Mouse (Mus musculus) midbrain, postnatal 0 days (tissue): Measurements from ENCODE around the gene Lamc3. TPM values are rescaled to one million over a fixed set of nuclear protein-coding genes. Genes with fewer than 3 reads are reported as not detected.

Experiments
- ATAC-seq: fragments of 200-750 bp; cut with Nextera tagmentation; 2 replicates; pipeline ENCODE4 v1.8.0; 2017; ENCODE audit warnings: moderate number of reproducible peaks, mild to moderate bottlenecking, moderate TSS enrichment, moderate library complexity; ENCODE audit not compliant: low FRiP score
- DNase-seq: peaks from one replicate; pipeline ENCODE4 v3.0.0-alpha.2; 2015; ENCODE audit warnings: low spot score
- H3K27ac ChIP-seq: fragments of 300-500 bp; sonication (generic); 2 replicates; pipeline ENCODE4 v1.5.1; 2014; ENCODE audit warnings: low read depth, mild to moderate bottlenecking, low read length, mixed read lengths
- H3K27me3 ChIP-seq: fragments of 300-500 bp; sonication (generic); 2 replicates; pipeline ENCODE4 v1.6.1; 2014; ENCODE audit warnings: low read length, control low read depth, mixed read lengths; ENCODE audit not compliant: insufficient read depth
- H3K36me3 ChIP-seq: fragments of 300-500 bp; sonication (generic); 2 replicates; pipeline ENCODE4 v1.6.1; 2014; ENCODE audit warnings: low read length, control low read depth, mixed read lengths; ENCODE audit not compliant: insufficient read depth
- H3K4me1 ChIP-seq: fragments of 300-500 bp; sonication (generic); 2 replicates; pipeline ENCODE4 v1.6.1; 2014; ENCODE audit warnings: mild to moderate bottlenecking, control low read depth, antibody characterized with exemption, low read length, mixed read lengths; ENCODE audit not compliant: insufficient read depth
- H3K4me2 ChIP-seq: fragments of 300-500 bp; sonication (generic); 2 replicates; pipeline ENCODE4 v1.6.1; 2014; ENCODE audit warnings: low read depth, mild to moderate bottlenecking, low read length, mixed read lengths; ENCODE audit not compliant: poor library complexity, severe bottlenecking
- H3K4me3 ChIP-seq: fragments of 300-500 bp; sonication (generic); 2 replicates; pipeline ENCODE4 v1.5.1; 2014; ENCODE audit warnings: low read depth, mild to moderate bottlenecking, low read length, moderate library complexity
- H3K9ac ChIP-seq: fragments of 300-500 bp; sonication (generic); replicated peaks from 2 replicates; pipeline ENCODE4 v1.6.1; 2014; ENCODE audit warnings: mild to moderate bottlenecking, low read length, moderate library complexity, mixed read lengths; ENCODE audit not compliant: poor library complexity, severe bottlenecking
- H3K9me3 ChIP-seq: fragments of 300-500 bp; sonication (generic); 2 replicates; pipeline ENCODE4 v1.6.1; 2016; ENCODE audit warnings: low read length, control low read depth
- CTCF ChIP-seq: IDR thresholded peaks from 2 replicates; pipeline ENCODE4 v1.5.1; 2016; ENCODE audit warnings: antibody characterized with exemption, mild to moderate bottlenecking
- WGBS: fragments of 180-500 bp; shearing (Covaris S2); extraction: QIAGEN DNeasy Blood & Tissue Kit; methylation state at CpG from one replicate; pipeline ENCODE4 v1.1.7; 2014; 5-methylcytosine and 5-hydroxymethylcytosine counted together
- polyA plus RNA-seq: library from polyadenylated mRNA; unstranded; fragments of >200 nt; fragmentation: Nextera tagmentation; extraction: Ambion mirVana; gene quantifications from 2 replicates; pipeline ENCODE4 v1.2.1, GENCODE M21; 2015
- total RNA-seq: library from RNA; depleted of rRNA; stranded (reverse); fragments of >200 nt; gene quantifications from 2 replicates; pipeline ENCODE4 v1.2.3, GENCODE M21; 2014

Gene Lamc3
- total and polyA plus RNA-seq, 2 experiments from 2014 or later, result 2.3 to 11.3 TPM

DNA sequence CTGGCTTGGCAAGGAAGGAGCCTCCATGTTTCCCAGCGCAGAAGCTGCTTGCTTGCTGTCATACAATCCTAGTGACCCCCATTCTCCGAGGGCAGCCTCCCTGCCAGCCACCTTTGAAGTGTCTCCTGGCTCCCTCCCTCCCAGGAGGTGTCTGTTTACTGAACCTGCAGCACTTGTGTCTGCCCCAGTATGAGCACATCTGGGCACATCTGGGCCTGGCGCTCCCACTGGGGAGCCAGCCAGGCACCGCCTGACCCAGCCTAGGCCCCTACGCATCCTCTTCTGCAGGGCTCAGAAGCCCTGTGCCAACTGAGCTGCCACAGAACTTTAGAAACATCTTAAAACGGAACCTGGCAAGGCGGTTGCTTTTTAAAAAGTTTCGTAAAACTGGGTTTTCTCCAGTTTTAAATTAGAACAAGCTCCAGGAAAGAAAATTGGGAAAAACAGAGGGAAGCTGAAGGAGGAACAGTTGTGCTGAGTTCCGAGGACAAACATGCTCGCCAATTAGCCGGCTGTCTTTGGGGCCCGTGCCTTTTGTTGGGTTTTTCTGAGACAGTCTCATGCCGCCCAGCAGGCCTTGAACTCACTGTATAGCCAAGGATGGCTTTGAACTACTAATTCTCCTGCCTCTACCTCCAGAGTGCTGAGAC lies 7.3 kb downstream of the Lamc3 start:
- H3K27ac ChIP-seq, result no peak overlapping the region
- H3K4me2 ChIP-seq, result no peak overlapping the region
- DNase-seq (no peak), ATAC-seq (no peak)
- no peaks in the 10 kb centered on the region for H3K4me1 ChIP-seq
- WGBS, result 54% methylated on average over 13 of the region's 13 CpGs
- H3K9me3 ChIP-seq, result no peaks in the 10 kb centered on the region
- no peak for TF ChIP-seq CTCF
- no peaks in the 10 kb centered on the region for H3K36me3 ChIP-seq
- H3K27me3 ChIP-seq, result 0 out of 2 replicates have a peak, but pooled peaks cover 8% of the 10 kb centered on the region
- no peak overlapping the region for H3K4me3 ChIP-seq
- no peak overlapping the region for H3K9ac ChIP-seq

DNA sequence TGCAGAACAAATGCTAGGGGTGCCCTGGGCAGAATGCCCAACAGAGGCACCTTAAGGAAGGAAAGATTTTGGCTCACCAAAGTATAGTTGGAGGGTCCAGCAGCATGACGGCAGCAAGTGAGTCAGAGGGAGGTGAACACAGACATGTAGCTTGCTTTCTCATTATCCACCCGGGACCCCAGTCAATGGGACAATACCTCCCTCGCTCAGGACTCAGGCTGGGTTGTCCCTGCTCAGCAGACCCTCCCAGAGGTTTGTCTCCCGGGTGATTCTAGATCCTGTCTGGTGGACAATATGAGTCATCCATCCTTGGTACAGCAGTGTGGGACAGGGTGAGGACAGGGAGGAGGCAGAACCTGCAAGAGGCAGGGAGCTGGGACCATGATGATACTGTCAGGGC lies 13.8 kb downstream of the Lamc3 start:
- no peak overlapping the region for H3K27ac ChIP-seq
- H3K36me3 ChIP-seq, result no peaks in the 10 kb centered on the region
- no peaks in the 10 kb centered on the region for H3K27me3 ChIP-seq
- no peak overlapping the region for H3K4me3 ChIP-seq
- no peak for DNase-seq
- no peak for ATAC-seq
- H3K9ac ChIP-seq, result no peak overlapping the region
- H3K4me1 ChIP-seq, result no peaks in the 10 kb centered on the region
- no peaks in the 10 kb centered on the region for H3K9me3 ChIP-seq
- no peak for TF ChIP-seq CTCF
- no peak overlapping the region for H3K4me2 ChIP-seq
- 63% methylated on average over 4 of the region's 4 CpGs for WGBS

DNA sequence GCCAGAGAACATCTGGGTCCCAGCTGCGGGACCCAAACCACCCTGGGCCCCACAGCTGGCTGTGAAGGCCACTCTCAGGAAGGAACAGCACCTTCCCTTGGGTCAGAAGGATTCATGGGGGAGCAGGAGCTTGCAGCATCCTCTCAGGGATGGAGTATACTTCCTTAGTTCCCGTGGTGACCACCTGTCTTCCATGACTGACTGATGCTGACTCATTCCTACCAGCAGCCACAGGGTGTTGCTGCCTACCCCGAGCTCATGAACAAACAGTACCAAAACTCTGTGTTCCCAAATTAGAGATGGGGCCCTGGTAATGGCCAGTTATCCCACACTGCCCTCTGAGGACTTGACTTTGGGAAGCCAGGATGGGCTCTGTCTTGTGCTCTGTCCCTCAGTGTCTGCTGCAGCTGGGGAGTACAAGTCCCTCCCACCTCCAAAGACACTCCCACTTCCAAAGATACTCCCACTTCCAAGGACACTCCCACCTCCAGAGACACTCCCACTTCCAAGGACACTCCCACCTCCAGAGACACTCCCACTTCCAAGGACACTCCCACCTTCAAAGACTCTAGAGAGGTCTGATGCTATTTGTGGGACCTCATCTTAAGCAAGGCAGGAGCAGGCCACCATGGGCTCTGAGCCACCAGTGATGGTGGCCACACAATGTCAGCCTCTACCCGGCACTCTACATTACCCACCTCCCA lies 14.7 kb downstream of the Lamc3 start:
- no peaks in the 10 kb centered on the region for H3K27me3 ChIP-seq
- H3K36me3 ChIP-seq, result no peaks in the 10 kb centered on the region
- no peak overlapping the region for H3K9ac ChIP-seq
- no peak overlapping the region for H3K4me3 ChIP-seq
- no peak for TF ChIP-seq CTCF
- DNase-seq (no peak), ATAC-seq (no peak)
- no peak overlapping the region for H3K4me2 ChIP-seq
- no peak overlapping the region for H3K27ac ChIP-seq
- 69% methylated on average over 4 of the region's 4 CpGs for WGBS
- no peaks in the 10 kb centered on the region for H3K4me1 ChIP-seq
- no peaks in the 10 kb centered on the region for H3K9me3 ChIP-seq

DNA sequence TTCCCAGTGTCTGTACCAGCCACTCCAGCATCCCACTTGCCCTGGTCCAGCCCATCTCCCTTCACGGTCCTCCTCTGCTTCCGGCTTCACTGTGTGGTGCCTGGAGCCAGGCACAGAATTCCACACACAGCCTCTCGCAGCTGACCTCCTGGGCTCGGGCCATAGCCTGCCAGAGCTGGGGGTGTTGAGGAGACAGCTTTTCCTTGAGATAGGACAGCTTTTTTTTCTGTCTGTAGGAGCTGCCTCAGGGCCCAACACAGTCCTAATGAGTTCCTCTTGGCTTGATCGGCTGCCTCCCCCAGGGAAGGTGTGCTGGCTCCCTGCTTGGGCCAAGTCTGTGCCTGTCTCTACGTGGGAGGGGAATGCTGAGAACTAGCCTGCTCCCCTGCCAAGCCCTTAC lies 17.0 kb downstream of the Lamc3 start:
- DNase-seq, result no peak
- H3K36me3 ChIP-seq, result no peaks in the 10 kb centered on the region
- H3K4me2 ChIP-seq, result no peak overlapping the region
- ATAC-seq, result no peak
- H3K9me3 ChIP-seq, result no peaks in the 10 kb centered on the region
- 20% methylated on average over 6 of the region's 6 CpGs for WGBS
- peak overlapping the region; percentile 44; the same call in 1 of the 2 replicates for H3K9ac ChIP-seq
- H3K27ac ChIP-seq, result no peak overlapping the region
- no peak for TF ChIP-seq CTCF
- no peak overlapping the region for H3K4me3 ChIP-seq
- no peaks in the 10 kb centered on the region for H3K27me3 ChIP-seq
- no peaks in the 10 kb centered on the region for H3K4me1 ChIP-seq

DNA sequence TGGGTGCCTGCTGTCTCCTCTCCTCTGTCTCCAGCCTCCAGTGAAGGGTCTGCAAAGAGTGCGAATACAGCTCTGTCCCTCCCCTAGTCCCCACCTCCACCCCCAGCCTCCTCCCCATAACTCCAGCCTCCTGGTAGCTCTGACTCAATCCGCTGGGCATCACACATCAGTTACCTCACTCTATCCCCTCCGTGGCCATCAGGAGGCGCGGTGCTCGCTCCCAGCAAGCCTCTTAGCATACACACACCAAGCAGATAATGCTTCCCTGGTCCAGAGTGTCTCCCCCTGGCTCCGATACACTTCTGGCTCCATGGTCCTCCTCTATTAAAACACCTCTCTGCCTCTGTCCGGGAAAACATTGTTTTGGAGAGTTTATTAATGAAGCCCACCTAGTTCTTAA lies 17.5 kb downstream of the Lamc3 start:
- H3K27me3 ChIP-seq, result no peaks in the 10 kb centered on the region
- H3K4me1 ChIP-seq, result no peaks in the 10 kb centered on the region
- ATAC-seq (no peak), DNase-seq (no peak)
- no peaks in the 10 kb centered on the region for H3K9me3 ChIP-seq
- TF ChIP-seq CTCF, result peak; percentile 55
- H3K27ac ChIP-seq, result no peak overlapping the region
- 15% methylated on average over 8 of the region's 8 CpGs for WGBS
- no peak overlapping the region for H3K4me2 ChIP-seq
- no peaks in the 10 kb centered on the region for H3K36me3 ChIP-seq
- no peak overlapping the region for H3K4me3 ChIP-seq
- no peak overlapping the region for H3K9ac ChIP-seq

DNA sequence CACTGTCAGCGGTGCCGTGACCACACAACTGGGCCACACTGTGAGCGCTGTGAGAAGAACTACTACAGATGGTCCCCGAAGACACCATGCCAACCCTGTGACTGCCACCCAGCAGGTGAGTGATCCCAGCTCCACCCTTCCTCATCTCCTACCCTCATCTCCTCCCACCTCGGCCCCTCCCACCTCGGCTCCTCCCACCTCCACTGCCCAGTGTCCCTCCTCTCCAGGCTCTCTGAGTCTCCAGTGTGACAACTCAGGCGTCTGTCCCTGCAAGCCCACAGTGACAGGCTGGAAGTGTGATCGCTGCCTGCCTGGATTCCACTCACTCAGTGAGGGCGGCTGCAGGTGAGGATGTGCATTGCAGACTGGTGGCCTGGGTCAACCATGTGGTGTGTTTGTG lies 18.6 kb downstream of the Lamc3 start:
- Histone ChIP-seq H3K9ac (no peak overlapping the region), H3K4me2 (no peak overlapping the region), H3K27me3 (no peaks in the 10 kb centered on the region), H3K9me3 (no peaks in the 10 kb centered on the region), H3K27ac (no peak overlapping the region), H3K36me3 (no peaks in the 10 kb centered on the region), H3K4me3 (no peak overlapping the region), H3K4me1 (no peaks in the 10 kb centered on the region)
- DNase-seq, result no peak
- no peak for TF ChIP-seq CTCF
- no peak for ATAC-seq
- WGBS, result 51% methylated on average over 9 of the region's 9 CpGs
